Mouse (Mus musculus) brain, embryonic 14.5 days (tissue): ENCODE measurements around the gene Slc7a15.

Experiments
- CTCF ChIP-seq: fragments of 200-500 bp; IDR thresholded peaks from 2 replicates; pipeline ENCODE4 v1.5.1; 2012; ENCODE audit warnings: inconsistent platforms, mild to moderate bottlenecking, moderate library complexity, borderline replicate concordance; ENCODE audit not compliant: insufficient read depth, insufficient read length; ENCODE audit errors: extremely low read depth
- POLR2A ChIP-seq: fragments of 200-500 bp; IDR thresholded peaks from 2 replicates; pipeline ENCODE4 v1.6.1; 2012; ENCODE audit warnings: mild to moderate bottlenecking, inconsistent platforms, borderline replicate concordance; ENCODE audit not compliant: poor library complexity, insufficient read depth, insufficient read length, severe bottlenecking; ENCODE audit errors: extremely low read depth

GRCm38 (mm10) chr12:8636945-8637344 lies 38.1 kb upstream of the Slc7a15 start:
- TF ChIP-seq CTCF (no peak), POLR2A (no peak)
